Mouse (Mus musculus) kidney, embryonic 14.5 days (tissue): Measurements from ENCODE around the gene Gm42878. TPM values are rescaled to one million over a fixed set of nuclear protein-coding genes. Genes with fewer than 3 reads are reported as not detected.

Source experiments
- ATAC-seq: fragments of 200-750 bp; cut with Nextera tagmentation; 2 replicates; pipeline ENCODE4 v1.8.0; 2017; ENCODE audit warnings: moderate number of reproducible peaks, mild to moderate bottlenecking, moderate TSS enrichment, moderate library complexity; ENCODE audit not compliant: low FRiP score, low TSS enrichment
- H3K27ac ChIP-seq: fragments of 300-500 bp; sonication (generic); 2 replicates; pipeline ENCODE4 v1.5.1; 2014; ENCODE audit warnings: low read depth, mild to moderate bottlenecking, low read length, moderate library complexity, mixed read lengths
- H3K27me3 ChIP-seq: fragments of 300-500 bp; sonication (generic); 2 replicates; pipeline ENCODE4 v1.6.1; 2014; ENCODE audit warnings: mild to moderate bottlenecking, low read length; ENCODE audit not compliant: control insufficient read depth, insufficient read depth
- H3K36me3 ChIP-seq: fragments of 300-500 bp; sonication (generic); 2 replicates; pipeline ENCODE4 v1.6.1; 2014; ENCODE audit warnings: low read length, mixed read lengths; ENCODE audit not compliant: control insufficient read depth, insufficient read depth
- H3K4me1 ChIP-seq: fragments of 300-500 bp; sonication (generic); 2 replicates; pipeline ENCODE4 v1.6.1; 2014; ENCODE audit warnings: low read length, mixed read lengths; ENCODE audit not compliant: control insufficient read depth, insufficient read depth
- H3K4me2 ChIP-seq: fragments of 300-500 bp; sonication (generic); replicated peaks from 2 replicates; pipeline ENCODE4 v1.6.1; 2014; ENCODE audit warnings: low read depth, mild to moderate bottlenecking, low read length
- H3K4me3 ChIP-seq: fragments of 300-500 bp; sonication (generic); 2 replicates; pipeline ENCODE4 v1.5.1; 2014; ENCODE audit warnings: mild to moderate bottlenecking, low read length
- H3K9ac ChIP-seq: fragments of 300-500 bp; sonication (generic); 2 replicates; pipeline ENCODE4 v1.6.1; 2014; ENCODE audit warnings: low read depth, mild to moderate bottlenecking, low read length, moderate library complexity
- H3K9me3 ChIP-seq: fragments of 300-500 bp; sonication (generic); 2 replicates; pipeline ENCODE4 v1.6.1; 2016; ENCODE audit warnings: low read length; ENCODE audit not compliant: control insufficient read depth
- WGBS: fragments of 180-500 bp; shearing (Covaris S2); extraction: QIAGEN DNeasy Blood & Tissue Kit; methylation state at CpG from one replicate; pipeline ENCODE4 v1.1.7; 2014; 5-methylcytosine and 5-hydroxymethylcytosine counted together
- polyA plus RNA-seq: library from polyadenylated mRNA; unstranded; fragments of >200 nt; fragmentation: Nextera tagmentation; extraction: Ambion mirVana; gene quantifications from 2 replicates; pipeline ENCODE4 v1.2.1, GENCODE M21; 2014

The Gm42878 gene
- polyA plus RNA-seq, 1 experiment from 2014 or later: not detected

GRCm38 (mm10) chr5:121569881-121570420, 24.7 kb upstream of the Gm42878 start:
- no peak overlapping the region for H3K27ac ChIP-seq
- H3K9me3 ChIP-seq: no peaks in the 10 kb centered on the region

GRCm38 (mm10) chr5:121566035-121566681, 20.9 kb upstream of the Gm42878 start:
- WGBS: 90% methylated on average over 16 of the region's 16 CpGs
- H3K9me3 ChIP-seq: no peaks in the 10 kb centered on the region

More at GRCm38 (mm10) chr5:121569881-121570420, 24.7 kb upstream of the Gm42878 start:
- no peak overlapping the region for H3K9ac ChIP-seq
- 81% methylated on average over 8 of the region's 9 CpGs for WGBS
- H3K4me1 ChIP-seq: no peaks in the 10 kb centered on the region
- no peak overlapping the region for H3K4me3 ChIP-seq
- no peak overlapping the region for H3K4me2 ChIP-seq
- peaks cover 40% of the 10 kb centered on the region for H3K36me3 ChIP-seq
- ATAC-seq: no peak
- no peaks in the 10 kb centered on the region for H3K27me3 ChIP-seq

GRCm38 (mm10) chr5:121564468-121564895, 19.2 kb upstream of the Gm42878 start:
- Histone ChIP-seq H3K9me3 (no peaks in the 10 kb centered on the region), H3K4me1 (no peaks in the 10 kb centered on the region), H3K4me2 (peak overlapping the region; percentile 39), H3K9ac (no peak overlapping the region), H3K36me3 (peaks cover 10% of the 10 kb centered on the region), H3K27ac (no peak overlapping the region), H3K4me3 (peak overlapping the region; percentile 9; the same call in 1 of the 2 replicates), H3K27me3 (no peaks in the 10 kb centered on the region)
- 8% methylated on average over 11 of the region's 11 CpGs for WGBS
- ATAC-seq: peak; percentile 58

More at GRCm38 (mm10) chr5:121566035-121566681, 20.9 kb upstream of the Gm42878 start:
- Histone ChIP-seq H3K9ac (no peak overlapping the region), H3K4me2 (no peak overlapping the region), H3K4me3 (no peak overlapping the region), H3K27me3 (no peaks in the 10 kb centered on the region), H3K36me3 (peaks cover 21% of the 10 kb centered on the region), H3K4me1 (no peaks in the 10 kb centered on the region), H3K27ac (no peak overlapping the region)
- no peak for ATAC-seq

GRCm38 (mm10) chr5:121562436-121562835, 17.2 kb upstream of the Gm42878 start:
- Histone ChIP-seq H3K9ac (no peak overlapping the region), H3K27me3 (no peaks in the 10 kb centered on the region), H3K4me2 (no peak overlapping the region), H3K4me3 (no peak overlapping the region), H3K27ac (no peak overlapping the region), H3K9me3 (no peaks in the 10 kb centered on the region), H3K4me1 (no peaks in the 10 kb centered on the region), H3K36me3 (no peaks in the 10 kb centered on the region)
- ATAC-seq: no peak
- WGBS: 86% methylated on average over 3 of the region's 3 CpGs

GRCm38 (mm10) chr5:121549196-121549595, 3.9 kb upstream of the Gm42878 start:
- no peak for ATAC-seq
- H3K36me3 ChIP-seq: no peaks in the 10 kb centered on the region

GRCm38 (mm10) chr5:121547084-121547483, 1.8 kb upstream of the Gm42878 start:
- H3K36me3 ChIP-seq: no peaks in the 10 kb centered on the region
- no peaks in the 10 kb centered on the region for H3K27me3 ChIP-seq
- no peak overlapping the region for H3K27ac ChIP-seq
- H3K9ac ChIP-seq: no peak overlapping the region
- no peak for ATAC-seq
- H3K4me2 ChIP-seq: no peak overlapping the region
- H3K9me3 ChIP-seq: peaks cover 3% of the 10 kb centered on the region; the same call in 1 of the 2 replicates
- H3K4me3 ChIP-seq: no peak overlapping the region
- 91% methylated on average over 3 of the region's 3 CpGs for WGBS
- H3K4me1 ChIP-seq: peaks cover 16% of the 10 kb centered on the region

More at GRCm38 (mm10) chr5:121549196-121549595, 3.9 kb upstream of the Gm42878 start:
- Histone ChIP-seq H3K4me3 (no peak overlapping the region), H3K4me2 (no peak overlapping the region), H3K4me1 (peaks cover 11% of the 10 kb centered on the region), H3K9ac (no peak overlapping the region), H3K27me3 (no peaks in the 10 kb centered on the region), H3K9me3 (peaks cover 3% of the 10 kb centered on the region; the same call in 1 of the 2 replicates), H3K27ac (peak overlapping the region; percentile 15)
- 41% methylated on average over 7 of the region's 7 CpGs for WGBS

- 38% methylated on average over 6 of the region's 6 CpGs for WGBS
- Histone ChIP-seq H3K4me2 (peak overlapping the region; percentile 93), H3K36me3 (no peaks in the 10 kb centered on the region), H3K9me3 (peaks cover 3% of the 10 kb centered on the region; the same call in 1 of the 2 replicates), H3K4me3 (peak overlapping the region; percentile 100), H3K27me3 (no peaks in the 10 kb centered on the region), H3K9ac (peak overlapping the region; percentile 99), H3K4me1 (peaks cover 16% of the 10 kb centered on the region), H3K27ac (no peak overlapping the region)
- ATAC-seq: no peak
Observed at GRCm38 (mm10) chr5:121546530-121546895, 1.2 kb upstream of the Gm42878 start.

GRCm38 (mm10) chr5:121545793-121546529, 679 bp upstream of the Gm42878 start, which contains the start of gene Mapkapk5:
Mapkapk5 (minus strand) TSS chr5:121545905.
- Histone ChIP-seq H3K27ac (peak within 1 kb of the TSS; percentile 89), H3K27me3 (no peaks in the 10 kb centered on the region), H3K9me3 (peaks cover 2% of the 10 kb centered on the region; the same call in 1 of the 2 replicates), H3K36me3 (no peaks in the 10 kb centered on the region), H3K9ac (peak within 1 kb of the TSS; percentile 99), H3K4me1 (peaks cover 16% of the 10 kb centered on the region), H3K4me3 (peak within 1 kb of the TSS; percentile 100), H3K4me2 (peak within 1 kb of the TSS; percentile 93)
- peak; percentile 94 for ATAC-seq
- 2% methylated on average over 46 of the region's 55 CpGs for WGBS
